Mouse (Mus musculus) left cerebral cortex, postnatal 36 days (tissue): ENCODE results near the gene Foxb2. TPM values are rescaled to one million over a fixed set of nuclear protein-coding genes. Genes with fewer than 3 reads are reported as not detected.

Experiments used
- DNase-seq, 2 experiments: peaks; one replicate each; pipeline ENCODE4 v3.0.0; 2021 to 2022; ENCODE audit warnings: low spot score in 2 of 2, mixed read lengths in 1 of 2
- intact Hi-C: fragments of 180-260 bp; cut with DNase I; formaldehyde crosslinking; loops from one replicate; pipeline ENCODE4 v1.15.1; 2025
- total RNA-seq, 2 experiments: library from RNA; stranded (reverse); gene quantifications; 2 replicates each; pipeline ENCODE4 v1.2.3; 2021

Gene Foxb2
- total RNA-seq, 2 experiments from 2014 or later = not detected

- DNase-seq = no peak
Observed at GRCm38 (mm10) chr19:16841001-16841400, 32.6 kb downstream of the Foxb2 start.

GRCm38 (mm10) chr19:16827657-16828056, 45.9 kb downstream of the Foxb2 start:
- intact Hi-C loops = no loop called here
- no peak for DNase-seq

More at GRCm38 (mm10) chr19:16841001-16841400, 32.6 kb downstream of the Foxb2 start:
- intact Hi-C loops = no loop called here

DNA sequence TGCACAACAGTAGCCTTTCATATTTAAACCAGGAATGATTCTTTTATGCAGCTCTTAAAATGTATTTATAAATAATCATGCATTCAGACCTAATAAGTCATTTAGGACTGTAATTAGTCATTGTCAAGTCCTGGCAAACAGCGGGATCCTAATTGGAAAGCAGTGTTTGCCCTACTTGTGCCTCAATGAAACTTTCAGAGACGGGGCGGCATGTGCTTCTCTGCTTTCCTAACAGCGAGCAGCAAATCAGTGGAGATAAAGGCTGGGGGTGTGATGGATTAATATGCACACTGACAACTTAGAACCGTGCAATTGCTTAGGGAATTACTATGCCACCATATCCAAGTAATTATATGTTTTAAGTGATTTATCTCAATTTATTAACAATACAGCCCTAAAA, 48.4 kb downstream of the Foxb2 start:
- intact Hi-C loops = no loop called here
- DNase-seq = no peak

Other genes with a start within 250 kb of the Foxb2 start
- 10 to 100 TPM; 65.6 to 88.2 TPM for gene Vps13a, start 92.9 kb downstream of the Foxb2 start, total RNA-seq
- 10 to 100 TPM; 74.6 to 75.0 TPM for gene Prune2, start 82.3 kb upstream of the Foxb2 start, total RNA-seq